Mouse (Mus musculus) brain, embryonic 14.5 days (tissue): Measurements from ENCODE around the gene Crtc1.

Experiments used
- CTCF ChIP-seq: fragments of 200-500 bp; IDR thresholded peaks from 2 replicates; pipeline ENCODE4 v1.5.1; 2012; ENCODE audit warnings: inconsistent platforms, mild to moderate bottlenecking, moderate library complexity, borderline replicate concordance; ENCODE audit not compliant: insufficient read depth, insufficient read length; ENCODE audit errors: extremely low read depth
- POLR2A ChIP-seq: fragments of 200-500 bp; IDR thresholded peaks from 2 replicates; pipeline ENCODE4 v1.6.1; 2012; ENCODE audit warnings: mild to moderate bottlenecking, inconsistent platforms, borderline replicate concordance; ENCODE audit not compliant: poor library complexity, insufficient read depth, insufficient read length, severe bottlenecking; ENCODE audit errors: extremely low read depth

DNA sequence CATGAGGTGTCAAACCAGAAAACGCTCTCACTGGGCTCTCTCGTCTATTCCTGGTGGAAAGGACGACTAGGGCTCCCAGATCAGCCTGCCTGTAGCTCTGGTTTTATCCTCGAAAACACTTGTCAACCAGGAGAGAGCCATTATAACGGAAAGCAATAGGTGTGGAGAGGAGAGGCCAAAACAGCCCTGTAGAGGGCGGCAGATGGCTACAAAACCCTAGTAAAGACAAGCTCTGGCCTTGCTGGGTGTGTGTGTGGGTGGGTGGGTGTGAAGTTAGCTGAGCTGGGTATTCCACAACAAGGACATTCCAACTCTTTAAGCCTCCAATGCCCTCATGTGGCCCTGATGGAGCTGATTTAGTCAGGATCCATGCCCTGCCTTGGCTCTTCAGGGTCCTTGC, 95.7 kb downstream of the Crtc1 start:
- TF ChIP-seq POLR2A (no peak), CTCF (peak; percentile 66)
